Mouse (Mus musculus): ENCODE measurements around the gene Them7. TPM values are rescaled to one million over a fixed set of nuclear protein-coding genes. Genes with fewer than 3 reads are reported as not detected.

The Them7 gene
- polyA plus RNA-seq, 1 experiment from 2014 or later: 21.3 TPM

DNA sequence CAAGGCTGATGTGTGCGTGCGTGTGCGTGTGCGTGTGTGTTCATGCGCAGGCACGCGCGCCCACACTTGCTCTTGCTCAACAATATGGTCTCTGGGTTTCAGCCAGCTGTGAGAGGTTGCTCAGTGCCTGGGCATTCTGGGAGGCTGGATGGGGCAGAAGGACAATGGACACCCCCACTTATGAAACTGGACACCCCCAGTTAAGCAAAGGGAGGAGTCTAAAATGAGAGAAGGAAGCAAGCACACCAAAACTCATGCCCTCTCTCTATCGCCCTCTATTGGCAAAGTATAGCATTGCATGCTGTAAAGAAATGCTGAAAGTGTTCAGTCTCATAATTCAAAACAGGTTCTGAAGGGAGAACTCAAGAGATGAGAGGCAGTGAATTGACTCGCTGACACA is 35.9 kb upstream of the Them7 start:
- DNase-seq (ENCODE audit: low spot score): peak; percentile 44
- no peaks in the 10 kb centered on the region for H3K36me3 ChIP-seq (ENCODE audit: insufficient read depth, low read length)
- H3K27me3 ChIP-seq (ENCODE audit: insufficient read depth, low read length): no peaks in the 10 kb centered on the region
- no peak overlapping the region for H3K27ac ChIP-seq
- no peak overlapping the region for H3K9ac ChIP-seq (ENCODE audit: low read depth, low read length)
- H3K4me3 ChIP-seq (replicated peaks; ENCODE audit: low read depth, low read length): no peak overlapping the region
- WGBS: 81% methylated on average over 10 of the region's 10 CpGs
- no peak for ATAC-seq (replicated peaks; ENCODE audit: low FRiP score, low read depth)
- H3K9me3 ChIP-seq (replicated peaks; ENCODE audit: low read length): no peaks in the 10 kb centered on the region
- no peak overlapping the region for H3K4me2 ChIP-seq (ENCODE audit: low read length)
- peak; percentile 86 for TF ChIP-seq CTCF (IDR thresholded peaks at IDR 0.05; ENCODE audit: low read depth)
- 0 out of 2 replicates have a peak, but pooled peaks cover 2% of the 10 kb centered on the region for H3K4me1 ChIP-seq (replicated peaks; ENCODE audit: insufficient read depth, low read length)

DNA sequence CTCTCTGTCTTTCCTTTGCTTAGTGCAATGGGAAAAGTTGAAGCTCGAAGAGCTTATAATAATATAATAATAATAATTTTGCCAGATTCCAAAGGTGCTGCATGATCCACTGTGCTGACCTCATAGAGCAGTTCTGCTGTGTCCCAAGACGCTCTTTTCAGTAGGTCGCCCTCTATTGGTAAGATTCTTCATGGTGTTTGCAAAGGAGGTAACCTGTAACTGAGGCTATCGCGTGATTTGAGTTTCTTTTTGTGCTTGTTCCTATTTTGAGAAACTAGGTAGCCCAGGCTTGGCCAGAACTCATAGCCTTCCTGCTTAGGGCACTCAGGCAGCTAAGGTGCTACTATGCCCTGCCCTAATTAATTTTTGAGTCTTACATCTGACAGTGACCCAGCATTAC is 34.8 kb upstream of the Them7 start:
- no peaks in the 10 kb centered on the region for H3K36me3 ChIP-seq (ENCODE audit: insufficient read depth, low read length)
- DNase-seq (ENCODE audit: low spot score) (peak; percentile 74), ATAC-seq (replicated peaks; ENCODE audit: low FRiP score, low read depth) (no peak)
- TF ChIP-seq CTCF (IDR thresholded peaks at IDR 0.05; ENCODE audit: low read depth): peak; percentile 65
- H3K4me3 ChIP-seq (replicated peaks; ENCODE audit: low read depth, low read length): no peak overlapping the region
- no peaks in the 10 kb centered on the region for H3K9me3 ChIP-seq (replicated peaks; ENCODE audit: low read length)
- H3K27me3 ChIP-seq (ENCODE audit: insufficient read depth, low read length): no peaks in the 10 kb centered on the region
- H3K4me2 ChIP-seq (ENCODE audit: low read length): no peak overlapping the region
- H3K9ac ChIP-seq (ENCODE audit: low read depth, low read length): no peak overlapping the region
- H3K27ac ChIP-seq: no peak overlapping the region
- WGBS: 42% methylated on average over 5 of the region's 5 CpGs
- 0 out of 2 replicates have a peak, but pooled peaks cover 2% of the 10 kb centered on the region for H3K4me1 ChIP-seq (replicated peaks; ENCODE audit: insufficient read depth, low read length)

DNA sequence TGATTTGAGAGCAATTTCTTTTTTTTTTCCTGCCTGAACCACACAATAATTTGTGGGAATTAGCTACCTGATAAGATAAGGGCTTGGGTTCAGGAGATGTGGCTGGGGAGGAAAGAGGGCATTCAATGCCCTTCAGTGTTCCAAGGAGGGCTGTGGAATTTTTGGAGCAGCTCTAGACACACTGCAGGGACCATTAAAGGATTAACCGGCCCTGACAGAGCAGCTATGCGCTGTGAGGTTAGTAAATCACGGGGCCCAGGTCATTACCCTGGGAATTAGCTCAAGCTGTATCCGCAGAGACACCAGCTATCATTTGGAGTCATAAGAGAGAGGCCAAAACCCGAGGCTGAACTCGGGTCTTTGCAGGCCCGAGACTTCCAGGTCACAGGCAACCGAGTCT is 24.0 kb upstream of the Them7 start:
- H3K4me1 ChIP-seq (replicated peaks; ENCODE audit: insufficient read depth, low read length): 0 out of 2 replicates have a peak, but pooled peaks cover 3% of the 10 kb centered on the region
- H3K27me3 ChIP-seq (ENCODE audit: insufficient read depth, low read length): no peaks in the 10 kb centered on the region
- TF ChIP-seq CTCF (IDR thresholded peaks at IDR 0.05; ENCODE audit: low read depth): no peak
- H3K9me3 ChIP-seq (replicated peaks; ENCODE audit: low read length): no peaks in the 10 kb centered on the region
- ATAC-seq (replicated peaks; ENCODE audit: low FRiP score, low read depth) (no peak), DNase-seq (ENCODE audit: low spot score) (peak; percentile 61)
- H3K36me3 ChIP-seq (ENCODE audit: insufficient read depth, low read length): no peaks in the 10 kb centered on the region
- H3K4me3 ChIP-seq (replicated peaks; ENCODE audit: low read depth, low read length): no peak overlapping the region
- no peak overlapping the region for H3K4me2 ChIP-seq (ENCODE audit: low read length)
- WGBS: 10% methylated on average over 8 of the region's 8 CpGs
- H3K9ac ChIP-seq (ENCODE audit: low read depth, low read length): no peak overlapping the region
- H3K27ac ChIP-seq: no peak overlapping the region

DNA sequence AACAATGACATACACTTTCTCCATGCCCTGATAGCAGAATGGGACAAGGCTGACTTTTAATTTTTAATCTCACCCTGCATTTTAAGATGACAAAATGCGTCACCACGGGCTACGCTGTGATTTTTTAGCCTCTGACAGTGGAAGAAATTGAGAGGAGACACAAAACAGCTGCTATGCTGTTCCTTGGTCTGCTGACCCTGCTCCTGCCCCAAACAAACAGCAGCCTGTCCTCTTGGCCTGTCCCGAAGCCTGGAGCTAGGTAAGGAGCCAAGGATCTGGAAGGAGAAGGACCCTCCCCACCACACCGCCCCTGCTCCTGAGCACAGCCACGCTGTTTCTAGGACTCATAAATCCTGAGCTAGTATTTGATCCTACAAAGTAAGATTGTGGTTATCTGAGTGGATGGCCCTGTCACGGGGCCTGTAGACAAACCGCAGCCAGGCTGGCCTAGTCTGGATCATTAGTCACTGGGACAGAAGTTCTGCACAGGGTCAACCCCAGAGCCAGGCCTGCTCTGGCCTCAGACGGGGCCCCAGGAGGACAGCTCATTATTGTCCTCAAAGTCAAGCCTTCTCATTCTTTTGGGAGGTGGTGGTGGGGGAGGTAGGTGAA is 17.5 kb upstream of the Them7 start:
- WGBS: 21% methylated on average over 9 of the region's 9 CpGs
- peak overlapping the region; percentile 57; the same call in 1 of the 2 replicates for H3K27ac ChIP-seq
- no peak for TF ChIP-seq CTCF (IDR thresholded peaks at IDR 0.05; ENCODE audit: low read depth)
- no peak overlapping the region for H3K4me3 ChIP-seq (replicated peaks; ENCODE audit: low read depth, low read length)
- no peak overlapping the region for H3K9ac ChIP-seq (ENCODE audit: low read depth, low read length)
- ATAC-seq (replicated peaks; ENCODE audit: low FRiP score, low read depth): peak; percentile 83
- H3K4me2 ChIP-seq (ENCODE audit: low read length): no peak overlapping the region
- no peaks in the 10 kb centered on the region for H3K36me3 ChIP-seq (ENCODE audit: insufficient read depth, low read length)
- peak; percentile 81 for DNase-seq (ENCODE audit: low spot score)
- no peaks in the 10 kb centered on the region for H3K9me3 ChIP-seq (replicated peaks; ENCODE audit: low read length)
- H3K27me3 ChIP-seq (ENCODE audit: insufficient read depth, low read length): no peaks in the 10 kb centered on the region
- H3K4me1 ChIP-seq (replicated peaks; ENCODE audit: insufficient read depth, low read length): 0 out of 2 replicates have a peak, but pooled peaks cover 10% of the 10 kb centered on the region

DNA sequence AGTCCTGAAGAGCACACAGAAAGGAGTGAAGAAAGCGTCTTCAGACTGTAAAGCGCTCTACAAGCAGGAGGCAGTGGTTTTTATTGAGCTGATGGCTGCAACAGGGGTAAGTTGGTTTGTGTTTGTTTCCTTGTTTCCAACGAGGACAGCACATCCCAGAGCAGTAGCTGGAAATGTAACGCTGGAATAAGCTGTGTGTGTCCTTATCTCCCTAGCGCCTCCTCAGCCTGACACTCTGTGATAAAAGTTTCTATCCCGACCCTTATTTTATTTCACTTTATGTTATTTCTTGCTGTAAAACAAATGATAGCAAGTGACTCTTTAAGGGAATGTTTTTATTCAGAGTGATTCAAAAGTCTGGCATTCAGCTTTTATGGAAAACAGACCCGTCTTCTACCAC is 11.3 kb upstream of the Them7 start:
- no peak overlapping the region for H3K4me3 ChIP-seq (replicated peaks; ENCODE audit: low read depth, low read length)
- no peak for DNase-seq (ENCODE audit: low spot score)
- H3K9me3 ChIP-seq (replicated peaks; ENCODE audit: low read length): no peaks in the 10 kb centered on the region
- TF ChIP-seq CTCF (IDR thresholded peaks at IDR 0.05; ENCODE audit: low read depth): no peak
- H3K4me1 ChIP-seq (replicated peaks; ENCODE audit: insufficient read depth, low read length): no peaks in the 10 kb centered on the region
- ATAC-seq (replicated peaks; ENCODE audit: low FRiP score, low read depth): no peak
- H3K36me3 ChIP-seq (ENCODE audit: insufficient read depth, low read length): no peaks in the 10 kb centered on the region
- H3K27ac ChIP-seq: no peak overlapping the region
- WGBS: 68% methylated on average over 7 of the region's 7 CpGs
- H3K27me3 ChIP-seq (ENCODE audit: insufficient read depth, low read length): no peaks in the 10 kb centered on the region
- no peak overlapping the region for H3K9ac ChIP-seq (ENCODE audit: low read depth, low read length)
- H3K4me2 ChIP-seq (ENCODE audit: low read length): no peak overlapping the region

DNA sequence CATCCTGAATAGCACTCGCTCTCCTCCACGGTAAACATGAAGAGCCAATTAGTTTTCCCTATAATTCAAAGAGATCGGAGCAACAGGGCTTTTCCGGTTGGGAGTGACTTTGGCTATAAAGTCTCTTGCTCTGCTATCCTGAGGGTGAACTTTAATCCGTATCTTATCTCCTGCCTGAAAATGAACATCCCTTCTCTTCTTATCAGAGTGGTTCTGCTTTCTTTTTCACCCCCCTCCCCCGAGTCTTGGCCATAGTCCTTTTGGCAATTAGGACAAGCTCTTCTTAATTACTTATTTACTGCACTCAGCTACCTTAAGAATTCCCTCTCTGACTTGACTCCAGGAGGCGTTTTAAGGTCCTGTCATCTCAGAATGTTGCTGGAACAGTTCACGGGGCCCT is 8.2 kb upstream of the Them7 start:
- TF ChIP-seq CTCF (IDR thresholded peaks at IDR 0.05; ENCODE audit: low read depth): no peak
- H3K9ac ChIP-seq (ENCODE audit: low read depth, low read length): no peak overlapping the region
- no peaks in the 10 kb centered on the region for H3K36me3 ChIP-seq (ENCODE audit: insufficient read depth, low read length)
- no peaks in the 10 kb centered on the region for H3K4me1 ChIP-seq (replicated peaks; ENCODE audit: insufficient read depth, low read length)
- no peak overlapping the region for H3K4me2 ChIP-seq (ENCODE audit: low read length)
- H3K9me3 ChIP-seq (replicated peaks; ENCODE audit: low read length): no peaks in the 10 kb centered on the region
- ATAC-seq (replicated peaks; ENCODE audit: low FRiP score, low read depth) (no peak), DNase-seq (ENCODE audit: low spot score) (no peak)
- H3K27ac ChIP-seq: no peak overlapping the region
- WGBS: 13% methylated on average over 8 of the region's 8 CpGs
- no peaks in the 10 kb centered on the region for H3K27me3 ChIP-seq (ENCODE audit: insufficient read depth, low read length)
- H3K4me3 ChIP-seq (replicated peaks; ENCODE audit: low read depth, low read length): no peak overlapping the region

DNA sequence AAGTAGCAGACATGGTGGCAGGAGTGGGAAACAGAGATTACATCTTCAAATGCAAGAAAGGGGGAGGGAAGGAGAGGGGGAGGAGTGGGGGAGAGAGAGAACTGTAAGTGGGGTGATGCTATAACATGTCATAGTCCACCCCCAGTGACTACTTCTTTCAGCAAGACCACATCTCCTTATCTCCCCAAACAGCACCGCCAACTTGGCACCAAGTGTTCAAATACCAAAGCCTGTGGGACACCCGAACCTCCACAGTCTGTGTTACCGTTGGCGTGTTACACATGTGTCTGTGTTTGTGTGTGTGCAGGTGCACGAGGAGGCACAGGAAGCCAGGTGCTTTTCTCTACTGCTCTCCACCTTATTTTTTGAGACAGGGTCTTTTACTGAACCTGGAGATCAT is 4.9 kb upstream of the Them7 start:
- 83% methylated on average over 5 of the region's 5 CpGs for WGBS
- no peak for TF ChIP-seq CTCF (IDR thresholded peaks at IDR 0.05; ENCODE audit: low read depth)
- Histone ChIP-seq H3K9ac (ENCODE audit: low read depth, low read length) (no peak overlapping the region), H3K36me3 (ENCODE audit: insufficient read depth, low read length) (no peaks in the 10 kb centered on the region), H3K4me2 (ENCODE audit: low read length) (no peak overlapping the region), H3K9me3 (replicated peaks; ENCODE audit: low read length) (no peaks in the 10 kb centered on the region), H3K4me1 (replicated peaks; ENCODE audit: insufficient read depth, low read length) (no peaks in the 10 kb centered on the region), H3K27ac (no peak overlapping the region), H3K4me3 (replicated peaks; ENCODE audit: low read depth, low read length) (no peak overlapping the region), H3K27me3 (ENCODE audit: insufficient read depth, low read length) (no peaks in the 10 kb centered on the region)
- DNase-seq (ENCODE audit: low spot score): no peak
- no peak for ATAC-seq (replicated peaks; ENCODE audit: low FRiP score, low read depth)

Measured in kidney, postnatal 0 days (tissue).